Mouse (Mus musculus) forebrain, embryonic 13.5 days (tissue): ENCODE measurements around the gene Zbtb32. TPM values are rescaled to one million over a fixed set of nuclear protein-coding genes. Genes with fewer than 3 reads are reported as not detected.

Experiments
- ATAC-seq: fragments of 200-750 bp; cut with Nextera tagmentation; 2 replicates; pipeline ENCODE4 v1.8.0; 2017
- H3K27ac ChIP-seq: fragments of 300-500 bp; sonication (generic); 2 replicates; pipeline ENCODE4 v1.5.1; 2015; ENCODE audit warnings: inconsistent platforms, mild to moderate bottlenecking, moderate library complexity
- H3K27me3 ChIP-seq: fragments of 300-500 bp; sonication (generic); 2 replicates; pipeline ENCODE4 v1.6.1; 2015; ENCODE audit warnings: mild to moderate bottlenecking, inconsistent platforms
- H3K36me3 ChIP-seq: fragments of 300-500 bp; sonication (generic); 2 replicates; pipeline ENCODE4 v1.6.1; 2015; ENCODE audit warnings: mild to moderate bottlenecking, inconsistent platforms; ENCODE audit not compliant: poor library complexity, severe bottlenecking
- H3K4me1 ChIP-seq: fragments of 300-500 bp; sonication (generic); 2 replicates; pipeline ENCODE4 v1.6.1; 2015; ENCODE audit warnings: inconsistent platforms
- H3K4me2 ChIP-seq: fragments of 300-500 bp; sonication (generic); 2 replicates; pipeline ENCODE4 v1.6.1; 2015; ENCODE audit warnings: inconsistent platforms, mild to moderate bottlenecking, moderate library complexity
- H3K4me3 ChIP-seq: fragments of 300-500 bp; sonication (generic); 2 replicates; pipeline ENCODE4 v1.5.1; 2015; ENCODE audit warnings: mild to moderate bottlenecking, inconsistent platforms
- H3K9ac ChIP-seq: fragments of 300-500 bp; sonication (generic); 2 replicates; pipeline ENCODE4 v1.6.1; 2015; ENCODE audit warnings: mild to moderate bottlenecking, inconsistent platforms
- H3K9me3 ChIP-seq: fragments of 300-500 bp; sonication (generic); replicated peaks from 2 replicates; pipeline ENCODE4 v1.6.1; 2016; ENCODE audit warnings: inconsistent platforms
- WGBS: fragments of 180-500 bp; shearing (Covaris S2); methylation state at CpG from one replicate; pipeline ENCODE4 v1.1.7; 2015; 5-methylcytosine and 5-hydroxymethylcytosine counted together
- polyA plus RNA-seq: library from polyadenylated mRNA; unstranded; fragments of >200 nt; fragmentation: Nextera tagmentation; extraction: Ambion mirVana; gene quantifications from 2 replicates; pipeline ENCODE4 v1.2.1, GENCODE M21; 2015

Zbtb32 gene
- polyA plus RNA-seq, 1 experiment from 2014 or later, result 0.34 TPM

- WGBS, result 2% methylated on average over 27 of the region's 27 CpGs
Measured at GRCm38 (mm10) chr7:30562526-30563116, 36.1 kb downstream of the Zbtb32 start.

DNA sequence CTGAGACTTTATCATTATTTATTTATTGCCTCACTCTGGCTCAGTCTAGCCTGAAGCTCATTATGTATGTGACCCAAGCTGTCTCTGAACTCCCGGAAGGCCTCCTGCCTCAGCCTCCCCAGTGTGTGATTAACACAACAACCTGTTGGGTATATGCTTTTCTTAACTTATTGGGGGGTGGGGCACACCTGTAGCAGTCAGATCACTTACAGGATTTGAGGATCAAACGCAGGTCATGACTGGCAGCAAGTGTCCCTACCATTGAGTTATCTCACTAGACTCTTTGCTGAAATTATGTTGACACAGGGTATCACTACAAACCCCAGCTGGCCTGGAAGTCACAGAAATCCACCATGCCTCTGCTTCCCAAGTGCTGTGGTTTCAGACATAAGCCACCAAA lies 38.4 kb downstream of the Zbtb32 start:
- peak overlapping the region; percentile 31; the same call in 1 of the 2 replicates for H3K27ac ChIP-seq
- H3K4me1 ChIP-seq, result peaks cover 37% of the 10 kb centered on the region
- no peak for ATAC-seq
- H3K9me3 ChIP-seq, result no peaks in the 10 kb centered on the region
- peaks cover 34% of the 10 kb centered on the region for H3K36me3 ChIP-seq
- H3K9ac ChIP-seq, result no peak overlapping the region
- H3K27me3 ChIP-seq, result no peaks in the 10 kb centered on the region
- peak overlapping the region; percentile 97 for H3K4me2 ChIP-seq
- 56% methylated on average over 2 of the region's 2 CpGs for whole genome bisulfite sequencing
- no peak overlapping the region for H3K4me3 ChIP-seq

More at GRCm38 (mm10) chr7:30562526-30563116, 36.1 kb downstream of the Zbtb32 start:
- H3K4me3 ChIP-seq, result peak overlapping the region; percentile 75
- peaks cover 37% of the 10 kb centered on the region for H3K4me1 ChIP-seq
- no peaks in the 10 kb centered on the region for H3K27me3 ChIP-seq
- H3K36me3 ChIP-seq, result peaks cover 34% of the 10 kb centered on the region
- peak overlapping the region; percentile 85 for H3K9ac ChIP-seq
- no peaks in the 10 kb centered on the region for H3K9me3 ChIP-seq
- H3K4me2 ChIP-seq, result peak overlapping the region; percentile 89
- H3K27ac ChIP-seq, result peak overlapping the region; percentile 63
- ATAC-seq, result peak; percentile 19; the same call in 1 of the 2 replicates

- Histone ChIP-seq H3K27me3 (no peaks in the 10 kb centered on the region), H3K36me3 (peaks cover 34% of the 10 kb centered on the region), H3K27ac (peak within 1 kb of the TSS; percentile 31), H3K4me2 (peak within 1 kb of the TSS; percentile 97), H3K9ac (peak within 1 kb of the TSS; percentile 83), H3K9me3 (no peaks in the 10 kb centered on the region), H3K4me3 (peak within 1 kb of the TSS; percentile 70), H3K4me1 (peaks cover 36% of the 10 kb centered on the region)
- WGBS, result 1% methylated on average over 20 of the region's 20 CpGs
- ATAC-seq, result peak; percentile 88
Measured at GRCm38 (mm10) chr7:30559443-30559954, 39.2 kb downstream of the Zbtb32 start, which contains the start of gene Lin37. TSS of gene Lin37 (minus strand) at chr7:30559838.

DNA sequence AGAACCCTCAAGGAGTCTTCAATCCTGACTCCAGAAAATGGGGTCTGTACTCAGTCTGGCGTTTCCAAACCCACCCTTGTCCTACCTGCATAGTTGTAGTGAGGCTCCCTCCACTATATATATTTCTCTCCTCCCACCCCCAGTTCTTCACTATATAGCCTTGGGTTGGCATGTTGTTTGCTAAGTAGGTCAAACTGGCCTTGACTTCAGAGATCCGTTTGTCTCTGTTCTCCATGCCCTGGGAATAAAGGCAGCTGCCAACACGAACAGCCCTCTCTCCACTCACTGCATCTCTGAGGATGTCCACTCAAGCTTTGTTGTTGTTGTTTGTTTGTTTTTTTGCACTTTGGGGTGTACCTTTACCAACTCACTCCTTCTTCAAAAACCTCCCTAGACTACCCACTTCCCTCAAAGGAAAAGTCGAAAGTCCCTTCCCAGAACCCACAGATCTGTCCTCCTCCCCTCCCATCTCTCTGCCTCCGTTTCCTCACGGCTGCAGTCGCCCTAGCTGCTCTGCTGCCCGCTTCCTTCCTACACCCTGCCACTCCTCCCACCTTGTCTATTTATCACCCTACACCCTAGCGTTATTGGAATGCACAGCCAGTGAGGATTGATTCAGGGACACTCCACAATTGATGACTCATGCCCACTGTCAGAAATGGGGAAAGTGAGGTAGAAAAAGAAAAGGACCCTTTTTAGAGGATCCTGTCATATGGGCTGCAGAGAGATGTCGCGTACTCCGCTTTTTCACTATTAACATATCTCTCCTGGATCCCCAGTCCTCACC lies 39.9 kb downstream of the Zbtb32 start:
- Histone ChIP-seq H3K36me3 (peaks cover 40% of the 10 kb centered on the region), H3K27me3 (no peaks in the 10 kb centered on the region), H3K4me2 (peak overlapping the region; percentile 97), H3K4me3 (peak overlapping the region; percentile 70), H3K4me1 (peaks cover 29% of the 10 kb centered on the region), H3K9ac (peak overlapping the region; percentile 83), H3K9me3 (no peaks in the 10 kb centered on the region), H3K27ac (peak overlapping the region; percentile 16; the same call in 1 of the 2 replicates)
- WGBS, result 18% methylated on average over 12 of the region's 12 CpGs
- peak; percentile 0; the same call in 1 of the 2 replicates for ATAC-seq

DNA sequence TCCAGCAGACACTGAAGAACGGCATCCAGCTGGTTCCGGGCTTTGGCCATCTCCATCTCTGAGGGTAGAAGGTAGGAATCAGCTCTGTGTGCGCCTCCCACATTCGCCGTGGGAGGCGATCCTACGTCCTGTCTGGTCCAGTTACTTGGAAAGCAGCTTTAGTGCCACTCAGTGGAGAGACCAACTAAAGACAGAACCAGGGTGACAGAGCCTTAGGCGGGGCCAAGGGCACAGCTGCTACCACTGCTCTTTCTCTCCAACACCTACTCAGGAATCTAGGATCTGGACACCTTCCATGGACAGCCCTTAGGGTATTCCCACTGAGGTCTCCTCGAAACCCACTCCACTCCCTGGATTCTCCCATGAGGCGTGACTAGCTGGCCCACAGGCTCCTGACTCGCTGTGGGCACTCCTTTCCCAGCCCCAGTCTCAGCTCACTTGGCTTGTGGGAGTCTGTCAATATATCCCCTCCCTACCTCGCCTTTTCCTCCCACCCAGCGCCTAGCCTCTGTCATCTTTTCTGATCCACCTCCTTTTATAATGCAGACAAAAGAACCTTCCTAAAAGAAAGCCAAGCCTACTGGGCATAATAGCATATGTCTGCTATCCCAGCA lies 40.7 kb downstream of the Zbtb32 start:
- H3K9ac ChIP-seq, result peak overlapping the region; percentile 83; the same call in 1 of the 2 replicates
- no peaks in the 10 kb centered on the region for H3K27me3 ChIP-seq
- no peaks in the 10 kb centered on the region for H3K9me3 ChIP-seq
- H3K4me1 ChIP-seq, result peaks cover 34% of the 10 kb centered on the region
- no peak overlapping the region for H3K27ac ChIP-seq
- H3K36me3 ChIP-seq, result peaks cover 42% of the 10 kb centered on the region
- peak overlapping the region; percentile 97 for H3K4me2 ChIP-seq
- peak overlapping the region; percentile 70 for H3K4me3 ChIP-seq
- ATAC-seq, result no peak
- 90% methylated on average over 13 of the region's 13 CpGs for WGBS

- H3K9ac ChIP-seq, result no peak overlapping the region
- H3K4me1 ChIP-seq, result peaks cover 35% of the 10 kb centered on the region
- H3K4me3 ChIP-seq, result no peak overlapping the region
- no peak for ATAC-seq
- peaks cover 42% of the 10 kb centered on the region for H3K36me3 ChIP-seq
- H3K9me3 ChIP-seq, result no peaks in the 10 kb centered on the region
- H3K27ac ChIP-seq, result no peak overlapping the region
- 89% methylated on average over 18 of the region's 18 CpGs for WGBS
- no peak overlapping the region for H3K4me2 ChIP-seq
- H3K27me3 ChIP-seq, result no peaks in the 10 kb centered on the region
Measured at GRCm38 (mm10) chr7:30556894-30557536, 41.7 kb downstream of the Zbtb32 start.

DNA sequence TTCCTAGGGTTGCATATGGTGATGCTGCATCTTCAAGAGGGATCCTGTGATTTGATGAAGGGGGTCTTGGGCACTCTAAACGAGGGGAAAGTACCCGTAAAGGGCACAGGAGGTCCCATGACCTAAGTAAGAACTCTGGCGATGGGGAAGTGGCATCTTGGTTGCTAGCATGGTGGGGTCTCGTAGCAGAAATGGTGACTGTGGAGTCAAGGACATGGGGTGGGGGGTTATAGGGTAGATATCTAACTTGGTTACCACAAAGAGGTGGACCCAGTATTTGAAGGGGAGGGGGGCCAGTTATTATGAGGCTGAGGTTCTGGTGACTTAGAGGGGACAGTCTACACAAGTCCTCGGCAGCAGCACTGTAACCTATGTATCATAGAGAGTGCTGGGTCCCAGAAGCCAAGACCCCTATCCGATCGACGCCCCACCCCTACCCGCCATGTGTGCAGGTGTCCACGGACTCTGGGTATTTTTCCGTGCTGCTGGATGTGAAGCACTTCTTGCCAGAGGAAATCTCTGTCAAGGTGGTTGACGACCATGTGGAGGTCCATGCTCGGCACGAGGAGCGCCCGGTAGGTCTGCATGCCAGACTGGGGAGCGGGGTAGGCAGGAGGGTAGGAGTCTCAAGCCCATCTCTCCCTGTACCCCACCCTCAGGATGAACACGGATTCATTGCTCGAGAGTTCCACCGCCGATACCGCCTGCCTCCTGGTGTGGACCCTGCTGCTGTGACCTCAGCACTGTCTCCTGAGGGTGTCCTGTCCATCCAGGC lies 44.7 kb downstream of the Zbtb32 start:
- peaks cover 32% of the 10 kb centered on the region for H3K4me1 ChIP-seq
- 86% methylated on average over 22 of the region's 22 CpGs for WGBS
- H3K36me3 ChIP-seq, result peaks cover 42% of the 10 kb centered on the region
- H3K4me2 ChIP-seq, result peak overlapping the region; percentile 84
- peak overlapping the region; percentile 60 for H3K4me3 ChIP-seq
- no peaks in the 10 kb centered on the region for H3K27me3 ChIP-seq
- H3K9ac ChIP-seq, result peak overlapping the region; percentile 73; the same call in 1 of the 2 replicates
- H3K9me3 ChIP-seq, result no peaks in the 10 kb centered on the region
- no peak overlapping the region; the same call in 1 of the 2 replicates for H3K27ac ChIP-seq
- ATAC-seq, result no peak

DNA sequence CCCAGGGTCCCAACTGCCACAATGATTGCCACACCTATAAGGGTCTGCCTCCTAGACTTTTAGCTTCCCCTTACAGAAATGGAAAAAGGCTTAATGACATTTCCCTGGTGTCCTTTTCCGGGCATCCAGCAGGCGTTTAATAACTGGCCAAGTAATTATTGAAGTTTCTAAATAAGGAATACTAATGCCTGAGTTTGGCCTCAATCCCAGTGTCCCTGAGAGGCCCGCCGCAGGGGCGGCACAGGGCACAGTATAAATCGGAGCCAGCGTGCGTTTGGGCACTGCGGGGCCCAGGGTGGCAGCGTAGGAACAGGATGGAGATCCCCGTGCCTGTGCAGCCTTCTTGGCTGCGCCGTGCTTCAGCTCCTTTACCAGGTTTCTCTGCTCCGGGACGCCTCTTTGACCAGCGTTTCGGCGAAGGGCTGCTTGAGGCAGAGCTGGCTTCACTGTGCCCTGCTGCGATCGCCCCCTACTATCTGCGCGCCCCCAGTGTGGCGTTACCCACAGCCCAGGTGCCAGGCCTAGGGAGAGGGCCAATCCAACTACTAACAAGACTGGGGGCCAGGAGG lies 45.6 kb downstream of the Zbtb32 start:
- Histone ChIP-seq H3K36me3 (peaks cover 51% of the 10 kb centered on the region), H3K4me1 (peaks cover 23% of the 10 kb centered on the region), H3K4me2 (peak overlapping the region; percentile 84), H3K9me3 (no peaks in the 10 kb centered on the region), H3K4me3 (peak overlapping the region; percentile 60), H3K27ac (peak overlapping the region; percentile 77), H3K27me3 (no peaks in the 10 kb centered on the region), H3K9ac (peak overlapping the region; percentile 73)
- 8% methylated on average over 23 of the region's 23 CpGs for WGBS
- ATAC-seq, result no peak

- peak within 1 kb of the TSS; percentile 73 for H3K9ac ChIP-seq
- peak within 1 kb of the TSS; percentile 84 for H3K4me2 ChIP-seq
- WGBS, result under 1% methylated on average over 44 of the region's 44 CpGs
- peaks cover 19% of the 10 kb centered on the region for H3K4me1 ChIP-seq
- H3K27ac ChIP-seq, result peak within 1 kb of the TSS; percentile 96
- peak within 1 kb of the TSS; percentile 60 for H3K4me3 ChIP-seq
- peak; percentile 97 for ATAC-seq
- no peaks in the 10 kb centered on the region for H3K9me3 ChIP-seq
- peaks cover 51% of the 10 kb centered on the region for H3K36me3 ChIP-seq
- H3K27me3 ChIP-seq, result no peaks in the 10 kb centered on the region
Measured at GRCm38 (mm10) chr7:30552102-30553020, 46.3 kb downstream of the Zbtb32 start, which contains the start of the genes Hspb6 and Proser3. TSS of gene Hspb6 (plus strand) at chr7:30552178. TSS of gene Proser3 (minus strand) at chr7:30552299.
